Mouse (Mus musculus): ENCODE results near the gene Col28a1.

Col28a1 gene

GRCm38 (mm10) chr6:8119116-8119515 is 73.3 kb downstream of the Col28a1 start:
- no peak for DNase-seq (ENCODE audit: extremely low read depth, low read depth)

- no peak for DNase-seq (ENCODE audit: extremely low read depth, low read depth)
Measured at GRCm38 (mm10) chr6:8118577-8118976, 73.8 kb downstream of the Col28a1 start.

DNA sequence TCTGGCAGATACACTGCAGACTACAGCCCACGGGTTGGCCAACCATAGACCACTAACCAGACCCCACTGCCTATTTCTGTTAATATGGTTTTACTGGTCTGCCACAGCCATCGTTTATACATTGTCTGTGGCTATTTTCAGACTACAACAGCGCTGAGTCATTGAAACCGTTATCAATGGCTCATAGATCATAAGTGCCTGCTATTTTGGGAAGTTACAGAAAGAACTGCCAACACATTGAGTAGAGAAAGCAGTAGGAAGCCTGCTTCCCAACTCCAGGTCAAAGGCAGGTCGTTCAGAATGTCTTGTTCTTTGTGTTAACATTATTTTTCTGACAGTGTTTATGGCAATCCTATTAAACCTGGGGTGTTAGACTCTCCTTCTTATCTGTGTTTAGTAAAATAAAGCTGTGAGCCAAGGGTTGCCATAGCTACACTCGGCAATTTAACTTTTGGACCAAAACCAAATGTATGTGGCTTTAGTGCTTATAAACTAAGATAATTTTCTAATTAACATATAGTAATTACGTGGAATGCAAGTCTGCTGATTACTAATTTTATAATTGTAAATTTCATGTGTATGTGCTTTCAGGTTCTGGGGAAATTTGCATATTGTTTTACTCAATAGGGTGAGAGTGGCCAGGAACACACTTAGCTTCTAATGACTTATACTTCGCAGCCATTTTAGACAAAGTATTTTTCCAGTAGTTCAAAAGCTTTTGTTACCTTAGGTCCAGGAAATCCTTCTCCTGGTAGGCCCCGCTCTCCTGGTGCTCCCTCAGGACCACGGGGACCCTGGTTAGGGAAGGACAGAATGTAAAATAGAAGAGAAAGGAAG is 86.3 kb downstream of the Col28a1 start:
- peak; percentile 19 for DNase-seq (ENCODE audit: extremely low read depth, low read depth)

- no peak for DNase-seq (ENCODE audit: extremely low read depth, low read depth)
Measured at GRCm38 (mm10) chr6:8101224-8101623, 91.2 kb downstream of the Col28a1 start.

- DNase-seq (ENCODE audit: extremely low read depth, low read depth): no peak
Measured at GRCm38 (mm10) chr6:8095856-8096255, 96.6 kb downstream of the Col28a1 start.

GRCm38 (mm10) chr6:8094160-8094953 is 98.1 kb downstream of the Col28a1 start:
- DNase-seq (ENCODE audit: extremely low read depth, low read depth): no peak

GRCm38 (mm10) chr6:8093556-8093955 is 98.9 kb downstream of the Col28a1 start:
- DNase-seq (ENCODE audit: extremely low read depth, low read depth): no peak

DNA sequence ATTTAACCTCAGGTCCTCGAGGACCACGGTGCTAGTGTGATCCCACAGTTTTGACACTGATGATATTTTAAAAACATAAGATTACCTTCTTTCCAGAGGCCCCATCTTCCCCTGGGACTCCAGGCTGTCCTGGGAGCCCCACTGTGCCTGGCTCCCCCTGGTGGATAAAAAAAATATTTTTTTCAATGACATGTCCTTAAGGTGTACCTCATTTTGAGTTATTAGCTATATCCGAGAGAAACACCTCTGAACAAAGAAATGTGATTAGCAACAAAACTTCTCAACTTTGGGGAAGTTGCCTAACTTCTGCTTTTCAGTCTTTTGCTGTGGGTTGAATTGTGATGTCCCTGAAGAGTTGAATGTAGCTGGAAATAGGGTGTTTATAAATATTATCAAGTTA is 105.6 kb downstream of the Col28a1 start:
- DNase-seq (ENCODE audit: extremely low read depth, low read depth): peak; percentile 51

- no peak for DNase-seq (ENCODE audit: extremely low read depth, low read depth)
Measured at GRCm38 (mm10) chr6:8084806-8085205, 107.6 kb downstream of the Col28a1 start.

DNA sequence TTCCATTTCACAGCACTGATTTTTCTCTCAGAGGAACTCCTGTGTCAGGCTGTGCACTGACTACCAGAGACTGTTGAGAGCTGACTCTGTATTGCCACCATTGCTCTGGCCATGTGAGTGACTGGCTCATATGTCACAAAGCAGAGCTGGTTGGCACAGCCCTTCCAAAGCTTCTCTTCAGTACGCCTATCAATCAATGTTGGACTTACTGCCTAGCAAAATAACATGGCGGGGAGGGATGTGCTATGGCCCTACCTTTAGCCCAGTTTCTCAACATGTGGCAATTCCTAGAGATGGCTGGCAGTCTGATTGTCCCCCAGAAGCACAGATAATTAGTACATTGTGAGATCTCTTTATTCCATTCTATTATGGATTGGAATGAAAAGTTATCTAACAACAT is 109.2 kb downstream of the Col28a1 start:
- no peak for DNase-seq (ENCODE audit: extremely low read depth, low read depth)

DNA sequence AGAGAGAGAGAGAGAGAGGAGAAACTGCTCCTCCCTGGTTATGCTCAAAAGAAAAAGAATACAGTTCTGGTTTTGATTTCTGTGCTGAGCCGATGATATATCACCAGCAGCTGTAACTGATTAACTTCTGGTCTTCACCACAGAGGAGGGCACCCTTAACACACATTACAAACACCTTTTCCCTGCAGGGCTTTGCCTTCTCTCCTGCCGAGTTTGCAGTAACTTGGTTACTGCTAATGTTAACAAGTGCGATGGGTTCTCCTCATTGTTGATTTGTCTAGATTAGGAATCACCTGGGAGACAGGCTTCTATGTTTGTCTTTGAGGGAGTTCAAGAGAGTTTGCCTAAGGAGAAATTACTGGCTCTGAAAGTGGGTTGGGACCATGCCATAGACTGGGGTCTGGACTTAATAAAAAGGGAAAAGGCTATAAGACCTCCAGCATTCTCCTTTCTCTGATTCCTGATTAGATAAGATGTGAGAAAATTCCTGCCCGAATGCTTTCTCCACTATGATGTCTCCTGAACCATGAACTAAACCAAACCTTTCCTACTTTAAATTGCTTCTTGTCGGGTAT is 114.8 kb downstream of the Col28a1 start:
- no peak for DNase-seq (ENCODE audit: extremely low read depth, low read depth)

- DNase-seq (ENCODE audit: extremely low read depth, low read depth): no peak
Measured at GRCm38 (mm10) chr6:8074914-8075313, 117.5 kb downstream of the Col28a1 start.

- DNase-seq (ENCODE audit: extremely low read depth, low read depth): no peak
Measured at GRCm38 (mm10) chr6:8068979-8069378, 123.4 kb downstream of the Col28a1 start.

DNA sequence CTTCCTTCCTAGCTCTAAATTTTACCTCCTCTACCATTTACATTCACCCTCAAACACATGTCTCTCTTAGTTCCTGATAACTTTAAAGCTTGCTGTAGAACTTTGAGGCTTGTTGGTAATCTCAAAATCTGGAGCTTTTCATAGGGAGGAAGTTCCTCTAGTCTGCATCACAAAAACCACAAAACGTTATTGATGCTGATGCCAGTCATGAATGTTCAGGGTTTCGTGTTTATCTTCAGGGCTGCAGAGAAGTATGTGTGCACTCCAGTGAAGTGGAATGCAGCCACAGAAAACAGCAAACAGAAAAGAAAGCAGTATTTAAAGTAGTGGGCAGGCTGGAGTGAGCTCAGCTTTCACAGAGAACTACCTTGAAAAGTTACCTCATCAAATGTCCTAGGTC is 124.0 kb downstream of the Col28a1 start:
- DNase-seq (ENCODE audit: extremely low read depth, low read depth): peak; percentile 74

- no peak for DNase-seq (ENCODE audit: extremely low read depth, low read depth)
Measured at GRCm38 (mm10) chr6:8067124-8067523, 125.3 kb downstream of the Col28a1 start.

DNA sequence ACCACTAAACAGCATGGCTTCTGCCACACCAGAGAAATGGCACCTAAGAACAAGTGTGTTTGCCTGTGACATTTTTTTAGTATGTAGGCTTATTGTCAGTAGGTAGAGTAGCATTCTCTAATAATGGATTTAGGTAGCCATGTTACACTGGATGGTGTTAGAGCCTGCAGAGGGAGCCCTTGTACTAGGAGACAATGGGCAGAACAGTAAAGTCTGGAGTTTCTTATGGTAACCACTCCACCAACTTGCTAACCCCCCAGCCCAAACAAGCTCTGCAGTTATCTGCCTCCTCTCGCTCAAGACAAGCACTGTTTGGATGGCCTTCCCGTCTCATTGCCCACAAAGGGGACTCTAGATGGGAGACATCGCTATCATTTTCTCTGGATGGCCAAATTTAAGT is 126.2 kb downstream of the Col28a1 start:
- DNase-seq (ENCODE audit: extremely low read depth, low read depth): peak; percentile 23

- DNase-seq (ENCODE audit: extremely low read depth, low read depth): no peak
Measured at GRCm38 (mm10) chr6:8059199-8059598, 133.2 kb downstream of the Col28a1 start.

- DNase-seq (ENCODE audit: extremely low read depth, low read depth): no peak
Measured at GRCm38 (mm10) chr6:8048216-8048615, 144.2 kb downstream of the Col28a1 start.

DNA sequence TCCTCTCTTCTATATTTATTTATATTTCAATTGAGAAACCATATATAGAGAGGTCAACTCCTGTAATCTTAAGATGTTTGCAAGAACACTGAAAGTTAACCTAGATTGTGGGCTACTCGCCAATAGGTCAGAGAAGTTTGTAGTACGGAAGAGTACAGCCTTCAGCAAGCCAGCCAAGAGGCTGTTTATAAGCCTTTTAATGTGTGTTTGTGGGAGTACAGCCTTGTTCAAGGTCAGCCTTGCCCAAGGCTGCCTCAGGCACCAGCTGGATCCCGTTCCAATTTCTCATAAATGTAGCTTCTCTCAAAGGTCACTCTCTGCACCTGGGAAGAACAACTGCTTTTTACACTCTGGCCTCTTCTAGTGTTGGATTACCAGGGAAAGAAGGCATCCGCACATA is 146.0 kb downstream of the Col28a1 start:
- no peak for DNase-seq (ENCODE audit: extremely low read depth, low read depth)

GRCm38 (mm10) chr6:8045825-8046224 is 146.6 kb downstream of the Col28a1 start:
- no peak for DNase-seq (ENCODE audit: extremely low read depth, low read depth)

DNA sequence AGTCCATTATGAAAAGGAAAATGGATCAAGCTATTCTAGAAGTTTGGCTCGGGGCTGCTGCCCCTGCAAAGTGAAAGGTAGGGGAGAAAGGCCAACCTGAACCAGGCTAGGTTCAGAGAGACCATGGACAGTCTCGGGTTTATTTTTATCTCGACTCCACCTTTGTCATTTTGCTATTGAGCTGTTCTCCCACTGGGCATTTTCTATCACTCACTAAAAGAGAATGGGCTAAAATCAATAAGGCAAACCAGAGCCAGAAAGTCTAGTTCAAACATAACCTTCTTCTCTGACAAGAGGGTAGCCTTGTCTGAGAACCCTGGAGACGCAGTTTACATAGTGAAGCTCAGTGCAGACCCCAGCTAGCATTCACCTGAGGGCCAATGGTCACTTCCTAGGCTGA is 163.7 kb downstream of the Col28a1 start:
- no peak for DNase-seq (ENCODE audit: extremely low read depth, low read depth)

Data from MEL-GATA-1-ER (cell line).